Mouse (Mus musculus): ENCODE measurements around the gene Aamp. TPM values are rescaled to one million over a fixed set of nuclear protein-coding genes. Genes with fewer than 3 reads are reported as not detected.
"Not testable (repeated sequence)": the region's sequence is repeated elsewhere in the genome, so short reads cannot be mapped to it uniquely, and the experiment has no call there.

Gene Aamp
- not detected in 2 replicates for polyA plus RNA-seq (2012; ENCODE audit: insufficient read depth, insufficient read length, low replicate concordance, missing spikeins)

- TF ChIP-seq POLR2A (IDR thresholded peaks at IDR 0.05; ENCODE audit: insufficient read depth, low read depth, low read length) (peak; percentile 67), CTCF (IDR thresholded peaks at IDR 0.05; ENCODE audit: insufficient read depth, low read depth, low read length) (0 out of 2 replicates have a peak, but pooled peaks have one; percentile 5)
Measured at GRCm38 (mm10) chr1:74284543-74285160, at the start of gene Aamp, which contains the start of gene Pnkd. Gene Aamp, minus strand, starts transcription at chr1:74284738. Gene Pnkd, plus strand, starts transcription at chr1:74284930.

GRCm38 (mm10) chr1:74332930-74333329 is 48.4 kb upstream of the Aamp start:
- Histone ChIP-seq H3K4me3 (ENCODE audit: insufficient read depth, low read depth, low read length) (peak overlapping the region; percentile 53), H3K4me1 (ENCODE audit: control insufficient read depth, insufficient read depth, low read length) (peaks cover 18% of the 10 kb centered on the region), H3K27ac (ENCODE audit: insufficient read depth, low read depth, low read length) (peak overlapping the region; percentile 52)
- 3% methylated on average over 9 of the region's 9 CpGs for WGBS
- TF ChIP-seq CTCF (IDR thresholded peaks at IDR 0.05; ENCODE audit: insufficient read depth, low read depth, low read length) (no peak), POLR2A (IDR thresholded peaks at IDR 0.05; ENCODE audit: insufficient read depth, low read depth, low read length) (no peak)

More at GRCm38 (mm10) chr1:74284543-74285160, at the start of gene Aamp, which contains the start of gene Pnkd:
- peak within 1 kb of the TSS; percentile 85 for H3K4me3 ChIP-seq (ENCODE audit: insufficient read depth, low read depth, low read length)
- H3K4me1 ChIP-seq (ENCODE audit: control insufficient read depth, insufficient read depth, low read length) = peaks cover 27% of the 10 kb centered on the region
- peak within 1 kb of the TSS; percentile 39; the same call in 1 of the 2 replicates for H3K27ac ChIP-seq (ENCODE audit: insufficient read depth, low read depth, low read length)
- under 1% methylated on average over 56 of the region's 56 CpGs for WGBS

- Histone ChIP-seq H3K4me1 (ENCODE audit: control insufficient read depth, insufficient read depth, low read length) (peaks cover 13% of the 10 kb centered on the region), H3K4me3 (ENCODE audit: insufficient read depth, low read depth, low read length) (peak overlapping the region; percentile 53), H3K27ac (ENCODE audit: insufficient read depth, low read depth, low read length) (peak overlapping the region; percentile 52)
- WGBS = under 1% methylated on average over 36 of the region's 36 CpGs
- TF ChIP-seq POLR2A (IDR thresholded peaks at IDR 0.05; ENCODE audit: insufficient read depth, low read depth, low read length) (peak; percentile 48; the same call in 1 of the 2 replicates), CTCF (IDR thresholded peaks at IDR 0.05; ENCODE audit: insufficient read depth, low read depth, low read length) (no peak)
Measured at GRCm38 (mm10) chr1:74332241-74332763, 47.8 kb upstream of the Aamp start.

- TF ChIP-seq CTCF (IDR thresholded peaks at IDR 0.05; ENCODE audit: insufficient read depth, low read depth, low read length) (no peak), POLR2A (IDR thresholded peaks at IDR 0.05; ENCODE audit: insufficient read depth, low read depth, low read length) (no peak)
- peak overlapping the region; percentile 3 for H3K27ac ChIP-seq (ENCODE audit: insufficient read depth, low read depth, low read length)
- WGBS = 44% methylated on average over 4 of the region's 4 CpGs
Measured at GRCm38 (mm10) chr1:74331046-74331681, 46.6 kb upstream of the Aamp start.

GRCm38 (mm10) chr1:74329899-74330431 is 45.4 kb upstream of the Aamp start:
- Histone ChIP-seq H3K4me3 (ENCODE audit: insufficient read depth, low read depth, low read length) (no peak overlapping the region), H3K4me1 (ENCODE audit: control insufficient read depth, insufficient read depth, low read length) (peaks cover 15% of the 10 kb centered on the region), H3K27ac (ENCODE audit: insufficient read depth, low read depth, low read length) (peak overlapping the region; percentile 45)
- 34% methylated on average over 7 of the region's 7 CpGs for WGBS
- TF ChIP-seq CTCF (IDR thresholded peaks at IDR 0.05; ENCODE audit: insufficient read depth, low read depth, low read length) = no peak
- no peak for TF ChIP-seq POLR2A (IDR thresholded peaks at IDR 0.05; ENCODE audit: insufficient read depth, low read depth, low read length)

More at GRCm38 (mm10) chr1:74331046-74331681, 46.6 kb upstream of the Aamp start:
- Histone ChIP-seq H3K4me1 (ENCODE audit: control insufficient read depth, insufficient read depth, low read length) (peaks cover 14% of the 10 kb centered on the region), H3K4me3 (ENCODE audit: insufficient read depth, low read depth, low read length) (no peak overlapping the region)

- 85% methylated on average over 2 of the region's 2 CpGs for WGBS
- peaks cover 12% of the 10 kb centered on the region for H3K4me1 ChIP-seq (ENCODE audit: control insufficient read depth, insufficient read depth, low read length)
- H3K27ac ChIP-seq (ENCODE audit: insufficient read depth, low read depth, low read length); H3K4me3 ChIP-seq (ENCODE audit: insufficient read depth, low read depth, low read length): not testable (repeated sequence)
Measured at GRCm38 (mm10) chr1:74326916-74327315, 42.4 kb upstream of the Aamp start.

GRCm38 (mm10) chr1:74321396-74321795 is 36.9 kb upstream of the Aamp start:
- no peak for TF ChIP-seq CTCF (IDR thresholded peaks at IDR 0.05; ENCODE audit: insufficient read depth, low read depth, low read length)
- TF ChIP-seq POLR2A (IDR thresholded peaks at IDR 0.05; ENCODE audit: insufficient read depth, low read depth, low read length) = no peak
- H3K4me3 ChIP-seq (ENCODE audit: insufficient read depth, low read depth, low read length) = no peak overlapping the region
- H3K27ac ChIP-seq (ENCODE audit: insufficient read depth, low read depth, low read length) = no peak overlapping the region
- peaks cover 3% of the 10 kb centered on the region; the same call in 1 of the 2 replicates for H3K4me1 ChIP-seq (ENCODE audit: control insufficient read depth, insufficient read depth, low read length)
- WGBS = 66% methylated on average over 3 of the region's 3 CpGs

- Histone ChIP-seq H3K27ac (ENCODE audit: insufficient read depth, low read depth, low read length) (no peak overlapping the region), H3K4me3 (ENCODE audit: insufficient read depth, low read depth, low read length) (no peak overlapping the region), H3K4me1 (ENCODE audit: control insufficient read depth, insufficient read depth, low read length) (no peaks in the 10 kb centered on the region)
- TF ChIP-seq CTCF (IDR thresholded peaks at IDR 0.05; ENCODE audit: insufficient read depth, low read depth, low read length) (no peak), POLR2A (IDR thresholded peaks at IDR 0.05; ENCODE audit: insufficient read depth, low read depth, low read length) (no peak)
- WGBS = 97% methylated on average over 3 of the region's 3 CpGs
Measured at GRCm38 (mm10) chr1:74318711-74319110, 34.2 kb upstream of the Aamp start.
